Mouse (Mus musculus): ENCODE measurements around the gene Klf6.

Gene Klf6

DNA sequence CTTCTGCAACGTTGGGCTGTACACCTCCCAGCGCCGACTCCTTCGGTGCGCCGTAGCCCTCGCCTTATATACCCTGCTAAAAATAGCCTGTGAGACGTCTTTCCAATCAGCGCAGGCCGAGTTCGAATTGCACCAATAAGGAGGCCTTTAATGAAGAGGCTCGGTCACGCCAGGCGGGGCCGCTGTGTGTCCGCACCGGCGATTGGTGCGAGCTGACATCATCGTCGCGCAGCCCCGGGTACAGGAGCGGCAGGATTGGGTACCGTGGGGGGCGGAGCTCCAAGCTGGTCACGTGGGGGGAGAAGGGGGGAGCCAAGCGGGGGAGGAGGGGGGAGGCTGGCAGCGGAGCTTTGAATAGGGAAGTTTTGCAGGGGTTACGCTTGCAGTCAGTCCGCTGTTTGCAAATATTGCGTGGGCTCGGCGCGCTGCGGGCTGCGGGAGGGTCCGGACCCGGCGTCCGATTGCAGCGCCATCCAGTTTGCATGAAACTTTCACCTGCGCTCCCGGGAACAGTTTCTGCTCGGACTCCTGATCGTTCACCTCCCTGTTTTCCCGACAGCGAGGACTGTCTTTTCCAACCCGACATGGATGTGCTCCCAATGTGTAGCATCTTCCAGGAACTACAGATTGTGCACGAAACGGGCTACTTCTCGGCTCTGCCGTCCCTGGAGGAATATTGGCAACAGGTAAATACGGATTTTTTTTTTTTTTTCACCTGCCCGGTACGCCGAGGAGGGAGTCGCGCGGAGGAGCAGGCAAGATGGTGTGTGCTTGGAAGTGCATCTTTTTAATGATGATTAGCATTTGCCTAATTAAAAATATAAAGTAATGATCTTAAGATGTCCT is at the start of gene Klf6:
Gene Klf6, plus strand, starts transcription at position 326 of the 846 bp plus-strand sequence.
- DNase-seq (ENCODE audit: low read depth, low spot score) = peak; percentile 99

DNA sequence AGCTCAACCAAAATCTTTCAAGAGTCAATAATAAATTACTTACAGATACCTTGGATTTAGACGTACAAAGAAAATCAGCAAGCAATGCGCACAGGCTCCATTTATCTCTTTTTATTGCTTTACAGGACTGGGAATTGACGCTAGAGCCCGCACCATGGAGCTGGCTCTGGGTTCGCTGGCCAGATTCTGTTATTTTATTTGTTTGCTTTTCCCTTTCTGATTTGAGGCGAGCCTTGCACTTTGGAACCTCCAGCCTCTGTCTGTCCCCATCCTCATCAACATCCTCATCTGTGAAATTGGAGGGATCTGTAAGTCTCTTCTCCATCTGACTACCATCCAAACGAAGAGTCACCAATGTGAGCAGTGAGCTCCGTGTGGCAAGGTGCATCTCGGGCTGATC is 47.8 kb upstream of the Klf6 start:
- no peak for DNase-seq (ENCODE audit: low read depth, low spot score)

DNA sequence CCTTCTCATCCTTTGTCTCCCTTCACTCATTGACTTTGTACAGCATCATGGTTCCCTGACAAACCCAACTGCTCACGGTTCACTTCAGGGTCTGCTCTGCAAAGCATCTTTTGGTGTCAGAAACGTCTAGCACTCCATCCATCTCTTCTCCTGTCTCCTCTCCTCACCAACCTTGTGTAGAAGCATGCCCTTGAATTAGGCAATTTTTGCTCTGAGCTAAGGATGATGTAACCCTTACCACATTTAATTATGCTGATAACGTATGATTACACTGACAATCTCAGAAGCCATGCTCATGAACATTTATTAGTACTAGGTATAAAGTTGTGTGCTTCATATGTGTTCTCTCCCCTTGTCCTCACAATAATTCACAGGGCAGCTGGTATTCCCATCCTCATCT is 44.0 kb upstream of the Klf6 start:
- DNase-seq (ENCODE audit: low read depth, low spot score) = no peak

DNA sequence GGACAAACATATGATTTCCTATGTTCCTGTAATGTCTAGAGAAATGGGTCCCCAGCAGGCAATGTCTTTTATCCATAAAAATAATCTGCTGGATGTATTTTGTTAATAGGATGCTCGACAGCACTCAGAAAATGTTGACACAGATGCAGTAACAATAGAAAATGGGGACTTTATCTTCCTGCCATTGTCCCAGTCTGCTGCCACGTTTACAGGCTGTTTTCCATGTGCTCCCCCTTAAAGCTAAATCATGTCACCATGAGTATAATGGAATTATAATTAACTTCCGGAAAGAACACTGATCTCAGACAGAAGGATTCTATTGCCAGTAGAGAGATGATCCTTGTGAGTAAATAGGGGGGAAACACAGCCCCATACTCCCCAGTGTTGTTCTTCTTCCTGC is 42.1 kb upstream of the Klf6 start:
- DNase-seq (ENCODE audit: low read depth, low spot score) = no peak

DNA sequence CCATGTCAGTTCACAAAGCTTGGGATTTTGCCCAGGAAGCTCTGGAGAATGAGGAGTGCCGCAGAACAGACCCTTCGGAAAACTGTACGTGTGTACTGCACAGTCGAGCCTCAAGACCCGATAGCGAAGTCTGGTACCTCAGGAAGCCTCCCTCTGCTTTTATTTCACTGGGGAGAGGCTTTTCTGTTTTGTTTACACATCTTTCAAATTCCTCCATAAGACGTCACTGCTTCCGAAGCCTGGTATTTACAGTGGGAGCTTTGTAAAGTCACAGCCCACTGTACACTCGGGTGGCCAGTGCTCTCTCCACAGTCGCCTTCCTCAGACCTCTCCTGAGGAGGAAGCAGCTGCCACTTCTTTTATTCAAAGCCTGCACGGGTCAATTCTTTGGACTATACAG is 38.7 kb upstream of the Klf6 start:
- DNase-seq (ENCODE audit: low read depth, low spot score) = no peak

DNA sequence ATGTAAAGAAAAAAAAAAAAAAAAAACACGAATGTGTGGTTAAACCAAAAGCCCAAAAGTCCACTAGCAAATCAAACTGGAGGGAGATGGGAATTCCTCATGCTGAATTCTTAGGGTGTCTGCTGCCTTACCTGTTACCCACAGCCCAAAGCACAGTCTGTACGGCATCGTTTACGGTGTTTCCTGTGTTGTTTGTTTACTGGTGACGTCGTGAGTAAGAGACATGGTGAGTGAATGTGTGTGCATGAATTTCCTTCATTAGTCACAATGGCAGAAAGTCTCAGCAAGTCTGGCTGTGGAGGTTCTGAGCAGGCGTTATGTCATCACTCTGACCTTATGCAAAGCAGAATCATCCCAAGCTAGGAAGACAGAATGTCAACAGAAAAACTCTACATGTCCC is 38.1 kb upstream of the Klf6 start:
- DNase-seq (ENCODE audit: low read depth, low spot score) = no peak

GRCm38 (mm10) chr13:5824189-5824815 is 37.0 kb upstream of the Klf6 start:
- peak; percentile 44 for DNase-seq (ENCODE audit: low read depth, low spot score)

DNA sequence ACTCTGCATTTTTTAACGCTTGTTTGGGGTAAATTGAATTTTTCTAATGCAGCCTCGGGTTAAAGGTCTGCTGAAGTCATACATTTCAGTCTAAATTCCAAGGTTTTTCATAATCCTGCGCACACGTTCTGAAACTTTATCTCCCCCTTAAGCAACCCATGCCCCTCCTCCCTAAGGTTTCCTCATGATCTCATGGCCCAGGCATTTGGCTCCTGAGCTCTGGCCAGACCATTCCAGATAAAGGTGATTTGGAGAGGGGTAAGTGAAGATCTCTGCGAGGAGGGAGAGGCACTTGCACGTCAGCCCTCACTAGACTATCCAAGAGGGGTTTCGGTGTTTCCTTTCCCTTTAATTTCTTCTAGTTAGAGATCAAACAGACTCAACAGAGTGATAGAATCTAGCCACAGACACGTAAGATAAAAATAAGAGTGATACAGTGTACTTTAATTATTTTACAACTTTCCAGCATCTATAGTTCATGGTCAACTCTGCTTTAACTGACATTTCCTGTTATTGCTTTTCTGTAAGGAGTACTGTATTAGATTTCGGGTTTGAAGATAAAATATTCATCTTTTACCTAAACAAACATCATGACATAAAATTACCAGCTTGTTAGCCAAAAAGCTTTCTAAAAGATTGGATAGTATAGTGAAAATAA is 35.0 kb upstream of the Klf6 start:
- DNase-seq (ENCODE audit: low read depth, low spot score) = no peak

DNA sequence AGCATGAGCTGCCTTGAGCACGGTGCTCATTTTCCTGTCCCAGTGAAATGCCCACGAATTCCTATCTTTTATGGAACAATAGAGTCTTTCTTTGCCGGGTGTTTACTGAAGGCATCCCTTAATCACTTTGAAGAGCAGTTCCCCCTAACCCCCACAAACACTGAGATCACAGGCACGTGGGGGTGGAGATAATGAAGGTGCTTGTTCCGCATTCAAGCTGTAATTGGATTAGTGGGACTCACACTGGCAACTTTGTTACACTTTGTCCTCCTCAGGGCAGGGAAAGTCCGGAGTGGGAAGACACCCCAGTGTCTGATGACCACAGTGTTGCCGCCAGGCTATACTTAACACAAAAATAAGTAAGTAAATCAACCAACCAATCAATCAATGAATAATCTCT is 29.3 kb upstream of the Klf6 start:
- DNase-seq (ENCODE audit: low read depth, low spot score) = peak; percentile 30

GRCm38 (mm10) chr13:5837174-5837777 is 24.0 kb upstream of the Klf6 start:
- DNase-seq (ENCODE audit: low read depth, low spot score) = no peak

- DNase-seq (ENCODE audit: low read depth, low spot score) = no peak
Measured at GRCm38 (mm10) chr13:5841418-5841817, 19.9 kb upstream of the Klf6 start.

DNA sequence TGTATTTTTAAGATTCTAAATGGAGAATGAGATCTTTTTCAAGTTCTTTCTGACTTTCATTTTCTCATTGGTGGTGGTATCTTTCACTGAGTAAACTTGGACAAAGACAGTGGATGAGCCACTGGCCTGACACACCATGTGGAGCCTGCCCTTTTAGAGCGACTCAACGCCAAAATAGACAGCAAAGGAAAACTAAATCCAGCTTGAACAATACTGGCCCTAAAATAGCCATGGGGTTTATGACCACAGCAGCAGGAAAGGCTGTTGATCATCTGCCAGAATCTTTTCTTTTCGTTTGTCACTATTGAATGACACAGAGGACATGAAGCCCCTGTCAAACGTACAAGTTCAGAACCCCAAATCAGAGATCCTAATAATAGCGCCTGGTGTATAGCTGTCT is 18.4 kb upstream of the Klf6 start:
- no peak for DNase-seq (ENCODE audit: low read depth, low spot score)

GRCm38 (mm10) chr13:5843829-5844228 is 17.5 kb upstream of the Klf6 start:
- DNase-seq (ENCODE audit: low read depth, low spot score) = peak; percentile 43

- peak; percentile 13 for DNase-seq (ENCODE audit: low read depth, low spot score)
Measured at GRCm38 (mm10) chr13:5844338-5844737, 16.9 kb upstream of the Klf6 start.

- DNase-seq (ENCODE audit: low read depth, low spot score) = peak; percentile 87
Measured at GRCm38 (mm10) chr13:5845161-5845590, 16.1 kb upstream of the Klf6 start.

GRCm38 (mm10) chr13:5845605-5846004 is 15.7 kb upstream of the Klf6 start:
- DNase-seq (ENCODE audit: low read depth, low spot score) = no peak

GRCm38 (mm10) chr13:5846860-5847259 is 14.4 kb upstream of the Klf6 start:
- DNase-seq (ENCODE audit: low read depth, low spot score) = no peak

- DNase-seq (ENCODE audit: low read depth, low spot score) = no peak
Measured at GRCm38 (mm10) chr13:5847736-5848135, 13.5 kb upstream of the Klf6 start.

DNA sequence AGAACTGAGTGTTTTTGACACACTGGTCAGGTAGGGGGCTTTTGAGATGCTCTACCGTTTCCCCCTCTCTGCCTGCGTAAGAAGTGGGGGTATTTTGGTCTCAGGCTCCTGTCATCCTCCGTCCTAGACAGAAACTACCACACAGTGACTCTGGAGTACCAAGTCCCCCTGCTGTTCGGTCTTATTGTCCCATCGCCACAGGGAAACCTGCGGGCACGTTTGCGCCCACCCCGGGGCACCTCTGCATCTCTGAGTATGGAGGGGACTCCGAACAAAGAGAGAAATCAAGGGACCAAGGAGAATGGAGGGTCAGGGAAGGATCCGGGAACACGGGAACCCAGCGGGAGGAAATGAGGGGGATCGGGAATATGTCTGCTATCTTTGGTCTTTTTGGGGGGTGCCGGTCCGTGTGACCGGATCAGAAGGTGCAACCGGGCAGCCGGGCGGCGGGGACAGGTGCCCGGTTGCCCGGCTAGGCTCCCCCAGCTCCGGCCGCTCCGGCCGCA is 578 bp upstream of the Klf6 start:
- peak; percentile 67 for DNase-seq (ENCODE audit: low read depth, low spot score)

DNA sequence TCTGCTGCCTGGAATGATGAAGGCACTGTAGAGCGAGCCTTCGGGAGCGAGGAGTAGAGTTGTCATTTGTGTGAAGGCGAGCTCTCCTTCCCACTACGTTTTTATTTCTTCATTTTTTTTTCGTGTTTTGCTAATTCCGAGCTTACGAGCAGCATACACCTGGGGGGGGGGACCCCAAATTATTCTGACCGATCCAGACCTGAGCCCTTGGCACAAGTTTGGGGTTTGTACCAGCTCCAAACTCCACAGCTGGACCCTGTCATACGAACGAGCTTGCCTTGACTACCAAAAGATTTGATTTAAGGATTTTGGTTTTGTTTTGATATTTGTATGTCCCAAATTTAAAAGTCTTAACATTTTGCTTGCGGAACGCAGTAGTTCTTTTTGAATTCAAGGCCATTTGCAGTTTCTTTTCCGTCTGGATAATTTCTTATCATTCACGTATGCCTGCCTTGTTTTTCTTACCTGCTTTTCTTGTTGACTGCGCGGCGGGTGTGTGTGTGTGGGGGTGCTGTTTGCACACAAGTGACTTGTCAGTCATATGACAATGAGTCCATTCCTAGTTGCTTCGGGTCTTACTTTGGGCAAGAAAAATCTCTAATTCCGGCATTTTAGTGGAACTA is 832 bp downstream of the Klf6 start:
- DNase-seq (ENCODE audit: low read depth, low spot score) = no peak

- no peak for DNase-seq (ENCODE audit: low read depth, low spot score)
Measured at GRCm38 (mm10) chr13:5862626-5863407, 1.5 kb downstream of the Klf6 start.
